Mouse (Mus musculus) neural tube, embryonic 14.5 days (tissue): ENCODE measurements around the gene Rtn4rl2. TPM values are rescaled to one million over a fixed set of nuclear protein-coding genes. Genes with fewer than 3 reads are reported as not detected.

Experiments used
- ATAC-seq: fragments of 200-750 bp; cut with Nextera tagmentation; 2 replicates; pipeline ENCODE4 v1.8.0; 2017; ENCODE audit warnings: low read depth, mild to moderate bottlenecking, moderate TSS enrichment, moderate library complexity
- H3K27ac ChIP-seq: fragments of 300-500 bp; sonication (generic); 2 replicates; pipeline ENCODE4 v1.5.1; 2014; ENCODE audit warnings: low read depth, mild to moderate bottlenecking, control low read depth, low read length, moderate library complexity, mixed read lengths
- H3K27me3 ChIP-seq: fragments of 300-500 bp; sonication (generic); 2 replicates; pipeline ENCODE4 v1.6.1; 2014; ENCODE audit warnings: low read length; ENCODE audit not compliant: control insufficient read depth, insufficient read depth
- H3K36me3 ChIP-seq: fragments of 300-500 bp; sonication (generic); 2 replicates; pipeline ENCODE4 v1.6.1; 2014; ENCODE audit warnings: low read length, mixed read lengths; ENCODE audit not compliant: control insufficient read depth, insufficient read depth
- H3K4me1 ChIP-seq: fragments of 300-500 bp; sonication (generic); 2 replicates; pipeline ENCODE4 v1.6.1; 2014; ENCODE audit warnings: low read length; ENCODE audit not compliant: control insufficient read depth, insufficient read depth
- H3K4me2 ChIP-seq: fragments of 300-500 bp; sonication (generic); 2 replicates; pipeline ENCODE4 v1.6.1; 2014; ENCODE audit warnings: mild to moderate bottlenecking, low read depth, low read length, control low read depth
- H3K4me3 ChIP-seq: fragments of 300-500 bp; sonication (generic); 2 replicates; pipeline ENCODE4 v1.5.1; 2014; ENCODE audit warnings: low read depth, low read length, control low read depth, mixed read lengths
- H3K9ac ChIP-seq: fragments of 300-500 bp; sonication (generic); replicated peaks from 2 replicates; pipeline ENCODE4 v1.6.1; 2014; ENCODE audit warnings: low read depth, mild to moderate bottlenecking, control low read depth, low read length, mixed read lengths
- H3K9me3 ChIP-seq: fragments of 300-500 bp; sonication (generic); 2 replicates; pipeline ENCODE4 v1.6.1; 2016; ENCODE audit warnings: low read length; ENCODE audit not compliant: control insufficient read depth
- WGBS: fragments of 180-500 bp; shearing (Covaris S2); extraction: QIAGEN DNeasy Blood & Tissue Kit; methylation state at CpG from one replicate; pipeline ENCODE4 v1.1.7; 2014; 5-methylcytosine and 5-hydroxymethylcytosine counted together
- polyA plus RNA-seq: library from polyadenylated mRNA; unstranded; fragments of >200 nt; fragmentation: Nextera tagmentation; extraction: Ambion mirVana; gene quantifications from 2 replicates; pipeline ENCODE4 v1.2.1, GENCODE M21; 2014

Rtn4rl2 gene
- polyA plus RNA-seq, 1 experiment from 2014 or later, result 1.8 TPM

DNA sequence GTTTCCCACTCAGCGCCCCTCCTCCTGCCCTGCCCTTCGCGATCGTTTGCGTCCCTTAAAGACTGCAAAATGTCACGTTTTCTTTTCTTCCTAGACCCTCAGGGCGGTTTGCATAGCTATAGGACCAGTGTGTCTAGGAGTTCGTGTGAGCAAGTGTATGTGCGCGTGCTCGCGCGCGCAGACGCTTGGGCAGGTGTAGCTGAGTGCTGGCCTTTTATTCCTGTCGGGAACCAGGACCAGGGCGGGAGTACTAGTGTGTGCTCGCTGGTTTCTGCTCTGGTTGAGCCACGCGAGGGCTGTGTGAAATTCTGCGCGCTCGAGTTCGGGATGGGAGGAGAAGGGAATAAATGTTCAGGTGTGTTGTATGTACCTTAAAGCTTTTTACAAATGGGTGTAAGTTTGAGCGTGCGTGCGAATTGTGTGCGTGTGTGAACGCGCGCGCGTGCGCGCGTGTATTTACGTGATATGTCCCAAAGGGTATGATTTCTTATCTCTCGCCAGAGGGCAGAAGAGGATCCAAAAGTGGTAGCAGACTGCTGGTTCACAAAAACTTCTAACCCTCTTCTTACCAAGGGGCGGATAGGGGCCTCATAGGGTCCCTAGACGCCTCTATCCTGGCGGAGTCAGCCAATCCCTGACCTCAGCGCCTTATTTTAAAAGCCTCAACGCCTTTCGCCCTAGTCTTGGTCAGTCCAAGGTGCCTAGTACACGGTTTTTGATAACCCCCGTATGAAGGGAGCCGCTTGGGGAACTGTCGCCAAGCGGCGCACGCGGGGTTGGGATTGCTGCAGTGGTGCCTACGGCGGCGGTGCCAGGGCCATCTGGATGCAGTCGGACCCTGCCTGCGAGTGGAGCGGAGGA, 1.1 kb upstream of the Rtn4rl2 start:
- no peak overlapping the region for H3K27ac ChIP-seq
- peaks cover 22% of the 10 kb centered on the region for H3K4me1 ChIP-seq
- H3K9me3 ChIP-seq, result no peaks in the 10 kb centered on the region
- under 1% methylated on average over 58 of the region's 58 CpGs for WGBS
- no peak overlapping the region for H3K9ac ChIP-seq
- H3K36me3 ChIP-seq, result no peaks in the 10 kb centered on the region
- peak overlapping the region; percentile 71 for H3K4me3 ChIP-seq
- peaks cover 41% of the 10 kb centered on the region for H3K27me3 ChIP-seq
- peak overlapping the region; percentile 78 for H3K4me2 ChIP-seq
- ATAC-seq, result peak; percentile 36

DNA sequence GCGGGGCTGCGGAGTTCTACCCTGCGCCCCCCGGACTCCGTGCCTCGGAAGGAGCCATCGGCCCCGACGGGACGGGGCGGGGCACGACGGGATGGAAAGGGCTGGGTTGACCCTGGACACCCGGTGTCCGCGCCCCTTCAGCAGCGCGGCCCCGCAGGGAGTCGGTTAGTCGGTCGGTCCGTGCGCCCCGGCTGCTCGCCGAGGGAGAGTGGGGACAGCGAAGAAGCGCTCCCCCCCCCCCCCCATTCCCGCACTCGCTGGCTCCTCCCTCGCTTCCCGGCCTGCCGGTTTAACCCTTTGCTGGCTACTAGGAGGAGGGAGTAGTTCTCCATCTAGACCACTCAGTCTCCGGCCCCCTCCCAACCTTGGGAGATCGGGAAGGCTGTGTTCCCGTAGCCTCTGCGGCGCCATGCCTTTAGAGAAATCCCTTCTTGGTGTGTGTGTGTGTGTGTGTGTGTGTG, 341 bp upstream of the Rtn4rl2 start:
- Histone ChIP-seq H3K27ac (no peak overlapping the region), H3K4me2 (peak overlapping the region; percentile 78), H3K9me3 (no peaks in the 10 kb centered on the region), H3K36me3 (no peaks in the 10 kb centered on the region), H3K4me3 (peak overlapping the region; percentile 71), H3K9ac (peak overlapping the region; percentile 47), H3K4me1 (peaks cover 22% of the 10 kb centered on the region), H3K27me3 (peaks cover 41% of the 10 kb centered on the region)
- WGBS, result 1% methylated on average over 27 of the region's 39 CpGs
- ATAC-seq, result peak; percentile 51

DNA sequence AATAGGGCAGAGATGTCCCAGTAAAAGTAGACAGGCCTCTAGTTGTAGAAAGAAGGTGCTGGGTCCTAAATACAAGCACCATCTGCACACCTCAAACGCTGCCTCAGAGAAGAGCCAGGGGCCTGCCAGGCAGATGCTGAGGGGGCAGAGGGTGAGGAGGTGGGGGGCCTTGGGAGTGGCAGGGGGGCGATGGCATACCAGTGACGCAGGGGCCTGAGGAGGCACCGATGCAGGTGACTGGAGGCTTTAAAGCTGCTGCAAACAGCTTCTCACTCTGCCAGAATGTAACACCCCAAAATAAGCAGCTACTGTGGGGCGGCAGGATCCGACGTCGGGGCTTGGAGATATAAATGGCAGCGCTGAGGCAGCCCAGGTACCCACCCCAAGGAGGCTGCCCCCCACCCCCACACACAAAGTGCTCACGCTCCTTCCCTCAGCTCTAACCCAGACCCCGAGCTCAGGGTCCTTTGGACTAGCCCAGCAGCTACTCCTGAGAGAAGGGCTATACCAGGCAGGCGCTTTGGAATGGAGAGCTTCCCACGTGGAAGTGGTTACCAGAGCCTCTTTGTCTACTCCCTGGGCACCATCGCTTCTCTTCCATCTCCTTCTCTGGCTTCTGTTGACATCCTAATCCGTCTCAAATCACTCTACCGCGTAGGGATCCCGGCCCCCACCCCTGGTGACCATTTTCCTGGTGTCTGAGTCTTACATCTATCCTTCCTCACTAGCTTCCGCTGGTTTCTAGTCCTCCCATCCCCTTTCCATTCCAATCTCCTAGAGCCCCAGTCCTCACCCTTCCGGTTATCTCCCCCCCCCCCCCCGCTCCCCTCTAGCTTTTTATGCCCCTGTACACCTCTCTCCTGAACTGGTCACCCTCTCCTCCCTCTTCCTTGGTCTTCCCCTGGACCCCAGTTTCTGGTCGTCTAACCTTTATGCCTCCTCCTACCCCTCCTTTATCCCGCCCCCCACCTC, 1.1 kb downstream of the Rtn4rl2 start:
- Histone ChIP-seq H3K27ac (no peak overlapping the region), H3K27me3 (peaks cover 41% of the 10 kb centered on the region), H3K4me2 (peak overlapping the region; percentile 78), H3K36me3 (no peaks in the 10 kb centered on the region), H3K9ac (peak overlapping the region; percentile 47; the same call in 1 of the 2 replicates), H3K4me3 (peak overlapping the region; percentile 71; the same call in 1 of the 2 replicates), H3K4me1 (peaks cover 22% of the 10 kb centered on the region), H3K9me3 (no peaks in the 10 kb centered on the region)
- ATAC-seq, result no peak
- WGBS, result 5% methylated on average over 21 of the region's 23 CpGs

DNA sequence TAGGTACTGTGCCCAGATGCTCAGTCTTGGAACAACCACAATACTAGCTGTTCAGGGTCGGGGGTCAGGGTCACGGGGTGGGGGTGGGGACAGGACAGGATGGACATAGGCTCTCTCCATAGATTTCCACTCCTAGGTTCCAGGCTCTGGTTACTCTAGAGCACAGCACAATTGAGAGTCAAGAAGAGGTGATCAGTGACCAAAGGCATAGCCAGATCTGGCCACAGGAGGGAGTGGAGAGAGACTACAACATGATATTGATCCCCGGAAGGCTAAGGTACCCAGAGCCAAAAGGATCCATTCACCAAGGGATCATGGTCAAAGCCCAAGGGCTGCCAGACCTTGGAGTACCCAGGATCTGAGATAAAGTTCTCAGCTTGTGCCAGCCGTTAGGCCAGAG, 1.9 kb downstream of the Rtn4rl2 start:
- ATAC-seq, result no peak
- peaks cover 40% of the 10 kb centered on the region for H3K27me3 ChIP-seq
- H3K27ac ChIP-seq, result no peak overlapping the region
- no peak overlapping the region for H3K4me3 ChIP-seq
- peak overlapping the region; percentile 78 for H3K4me2 ChIP-seq
- H3K36me3 ChIP-seq, result no peaks in the 10 kb centered on the region
- H3K4me1 ChIP-seq, result peaks cover 22% of the 10 kb centered on the region
- WGBS, result 54% methylated on average over 4 of the region's 4 CpGs
- H3K9ac ChIP-seq, result no peak overlapping the region
- no peaks in the 10 kb centered on the region for H3K9me3 ChIP-seq

DNA sequence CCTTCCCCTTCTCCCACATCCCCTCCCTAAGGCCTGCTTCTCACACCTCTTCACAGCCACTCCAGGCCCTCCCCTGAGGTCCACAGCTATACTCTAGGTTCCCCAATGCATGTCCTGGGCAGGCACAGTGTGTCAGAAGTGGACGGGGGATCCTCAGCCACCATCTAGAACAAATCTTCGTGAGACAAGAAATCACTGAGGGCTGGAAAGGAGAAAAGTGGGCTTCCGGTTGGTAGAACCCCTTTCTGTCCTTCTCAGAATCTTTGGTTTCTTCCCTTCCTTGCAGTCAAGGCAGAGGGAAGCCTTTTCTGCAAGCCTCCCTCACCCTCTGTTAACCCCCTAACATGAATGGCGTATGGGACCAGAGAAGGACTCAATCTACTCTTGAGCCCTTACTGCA, 2.6 kb downstream of the Rtn4rl2 start:
- Histone ChIP-seq H3K4me3 (no peak overlapping the region), H3K36me3 (no peaks in the 10 kb centered on the region), H3K4me2 (peak overlapping the region; percentile 14; the same call in 1 of the 2 replicates), H3K27me3 (peaks cover 34% of the 10 kb centered on the region), H3K9me3 (no peaks in the 10 kb centered on the region), H3K27ac (no peak overlapping the region), H3K9ac (no peak overlapping the region), H3K4me1 (peaks cover 15% of the 10 kb centered on the region)
- WGBS, result 75% methylated on average over 4 of the region's 4 CpGs
- no peak for ATAC-seq

DNA sequence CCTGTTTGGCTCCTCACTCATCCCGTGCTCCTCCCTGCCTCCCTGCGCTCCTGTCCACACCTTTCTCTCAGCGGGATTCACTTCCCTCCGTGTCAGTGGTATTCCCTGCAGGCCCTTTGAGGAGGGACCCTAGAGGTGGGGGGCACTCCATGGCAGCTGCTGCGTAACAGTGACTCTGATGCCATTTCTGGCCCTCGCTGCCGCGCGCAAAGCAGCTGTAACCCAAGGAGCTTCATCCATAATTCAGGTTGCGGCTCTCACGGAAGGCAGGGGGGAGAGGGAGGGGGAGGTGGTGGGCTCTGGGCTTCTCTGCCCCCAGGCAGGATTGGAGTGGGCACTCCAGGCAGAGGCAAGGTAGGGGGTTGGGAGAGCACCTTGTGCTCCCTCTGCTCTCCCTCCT, 3.0 kb downstream of the Rtn4rl2 start:
- no peak overlapping the region for H3K27ac ChIP-seq
- H3K4me1 ChIP-seq, result peaks cover 14% of the 10 kb centered on the region
- H3K36me3 ChIP-seq, result no peaks in the 10 kb centered on the region
- ATAC-seq, result no peak
- H3K9ac ChIP-seq, result no peak overlapping the region
- H3K9me3 ChIP-seq, result no peaks in the 10 kb centered on the region
- H3K27me3 ChIP-seq, result peaks cover 34% of the 10 kb centered on the region
- H3K4me3 ChIP-seq, result no peak overlapping the region
- 2% methylated on average over 11 of the region's 11 CpGs for WGBS
- peak overlapping the region; percentile 14; the same call in 1 of the 2 replicates for H3K4me2 ChIP-seq

DNA sequence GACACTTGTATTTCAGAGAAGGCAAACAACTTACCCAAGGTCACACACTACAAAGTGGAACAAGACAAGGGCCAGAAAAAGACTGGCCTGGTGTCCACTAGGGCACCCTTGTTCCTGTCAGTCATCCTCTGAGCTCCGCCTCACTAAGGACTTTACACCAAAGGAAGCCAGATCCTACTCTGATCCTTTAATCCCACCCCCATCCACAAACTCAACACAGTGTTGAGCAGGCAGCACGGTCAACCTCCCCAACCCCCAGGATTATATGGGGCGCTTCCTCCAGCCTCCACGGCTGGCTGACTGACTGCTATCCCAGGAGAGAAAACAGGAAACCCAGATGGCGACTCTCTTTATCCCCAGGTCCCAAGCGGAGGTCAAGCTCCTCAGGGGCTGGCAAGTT, 3.4 kb downstream of the Rtn4rl2 start:
- no peak for ATAC-seq
- H3K27me3 ChIP-seq, result peaks cover 34% of the 10 kb centered on the region
- WGBS, result 11% methylated on average over 6 of the region's 6 CpGs

DNA sequence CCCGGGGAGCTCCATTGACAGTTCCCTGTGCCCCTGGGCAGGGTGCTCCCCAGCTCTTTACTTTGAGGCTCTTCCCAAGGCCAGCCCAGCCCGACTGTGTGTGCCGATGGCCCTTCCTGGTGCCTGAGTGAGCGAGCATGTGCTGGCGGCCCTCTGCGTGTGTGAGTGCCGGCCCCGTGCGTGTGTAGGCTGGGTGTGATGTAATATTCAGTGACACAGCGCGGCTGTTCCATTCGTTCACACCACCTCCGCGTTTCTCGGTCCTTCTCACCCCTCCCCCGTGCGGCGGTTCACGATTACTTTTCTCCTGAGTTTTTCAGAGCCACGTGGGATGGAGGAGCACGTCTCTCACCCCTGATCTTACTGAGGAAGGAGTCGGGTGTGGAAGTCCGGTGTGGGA, 3.9 kb downstream of the Rtn4rl2 start:
- H3K27ac ChIP-seq, result no peak overlapping the region
- peaks cover 7% of the 10 kb centered on the region for H3K4me1 ChIP-seq
- H3K27me3 ChIP-seq, result peaks cover 31% of the 10 kb centered on the region
- H3K4me3 ChIP-seq, result no peak overlapping the region
- no peak overlapping the region for H3K9ac ChIP-seq
- WGBS, result 12% methylated on average over 23 of the region's 23 CpGs
- no peak for ATAC-seq
- H3K36me3 ChIP-seq, result no peaks in the 10 kb centered on the region
- H3K9me3 ChIP-seq, result no peaks in the 10 kb centered on the region
- peak overlapping the region; percentile 28 for H3K4me2 ChIP-seq

More for the DNA sequence above, 3.4 kb downstream of the Rtn4rl2 start:
- Histone ChIP-seq H3K4me3 (no peak overlapping the region), H3K4me2 (peak overlapping the region; percentile 28), H3K9ac (no peak overlapping the region), H3K9me3 (no peaks in the 10 kb centered on the region), H3K4me1 (peaks cover 12% of the 10 kb centered on the region), H3K27ac (no peak overlapping the region), H3K36me3 (no peaks in the 10 kb centered on the region)
